8 mouse cellular contexts compared by ENCODE assay signal in the genomic region with DNA sequence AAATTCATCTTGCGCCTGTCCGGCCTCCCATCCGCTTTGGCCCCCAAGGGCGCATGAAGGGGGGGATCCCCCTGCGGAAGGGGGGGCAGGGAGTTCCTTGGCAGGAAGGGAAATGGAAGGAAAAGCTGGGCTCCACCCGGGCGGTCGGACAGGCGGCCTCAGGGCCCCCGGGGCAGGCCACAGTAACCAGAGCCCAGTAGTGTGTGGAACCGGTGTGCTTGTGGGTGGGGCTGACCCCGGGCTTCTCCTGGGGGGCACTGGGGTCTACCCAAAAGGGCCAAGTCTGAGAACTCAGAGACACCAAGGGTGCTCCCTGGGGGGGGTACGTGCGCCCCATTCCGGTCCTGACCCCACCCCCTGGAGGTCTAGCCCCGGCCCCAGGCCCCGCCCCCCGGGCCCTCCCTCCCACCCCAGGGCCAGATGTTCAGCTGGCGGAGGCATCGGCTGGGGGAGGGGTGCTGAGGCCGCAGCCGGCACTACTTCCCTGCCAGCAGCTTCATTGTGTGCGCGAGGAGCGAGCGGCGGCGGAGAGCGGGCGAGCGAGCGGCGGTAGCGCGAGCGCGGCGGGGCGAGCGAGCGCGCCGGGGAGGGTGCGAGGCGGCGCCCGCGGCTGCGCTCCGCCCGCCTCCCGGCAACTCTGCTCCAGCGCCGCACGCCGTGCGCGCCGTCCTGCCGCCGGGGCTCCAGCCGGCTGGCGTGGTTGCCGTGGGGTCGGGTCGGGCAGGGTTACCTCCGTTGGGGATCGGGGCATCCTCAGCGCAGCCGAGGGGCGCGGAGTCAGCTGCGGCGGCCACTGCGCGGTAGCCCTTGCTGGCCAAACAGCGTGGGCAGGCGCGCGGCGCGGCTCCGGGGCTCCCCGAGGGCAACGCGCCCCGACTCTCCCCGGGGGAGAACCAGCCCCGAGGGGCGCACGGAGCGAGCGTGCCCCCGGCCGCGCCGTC. TPM values are rescaled to one million over a fixed set of nuclear protein-coding genes. Genes with fewer than 3 reads are reported as not detected.
A peak's percentile ranks its signal among the peaks of the same experiment; 100 is the strongest.
DNase-seq lines count a peak whose midpoint lies in the region; ATAC-seq lines count a peak whose summit lies in the region.

No protein-coding gene starts in this region.

- H3K36me3 ChIP-seq in embryonic facial prominence, embryonic 13.5 days, result peaks cover 28% of the 10 kb centered on the region
- H3K36me3 ChIP-seq in heart, embryonic 12.5 days, result peaks cover 28% of the 10 kb centered on the region
- H3K36me3 ChIP-seq in kidney, embryonic 15.5 days, result peaks cover 28% of the 10 kb centered on the region
- no peaks in the 10 kb centered on the region for H3K36me3 ChIP-seq in liver, embryonic 16.5 days (ENCODE audit: control insufficient read depth, insufficient read depth)
- peaks cover 31% of the 10 kb centered on the region for H3K36me3 ChIP-seq in neural tube, embryonic 12.5 days

- WGBS in embryonic facial prominence, embryonic 13.5 days, result under 1% methylated on average over 86 of the region's 97 CpGs
- WGBS in heart, embryonic 12.5 days, result under 1% methylated on average over 82 of the region's 97 CpGs
- WGBS in kidney, embryonic 15.5 days, result under 1% methylated on average over 70 of the region's 97 CpGs
- whole genome bisulfite sequencing in liver, embryonic 16.5 days (ENCODE audit: insufficient replicate concordance), result under 1% methylated on average over 55 of the region's 97 CpGs
- under 1% methylated on average over 95 of the region's 97 CpGs for WGBS in neural tube, embryonic 12.5 days

- peak; percentile 46 for ATAC-seq in embryonic facial prominence, embryonic 13.5 days (ENCODE audit: insufficient number of reproducible peaks, insufficient read depth, low FRiP score, low TSS enrichment, low read depth)
- peak; percentile 60 for ATAC-seq in heart, embryonic 12.5 days (ENCODE audit: insufficient number of reproducible peaks, low FRiP score)
- peak; percentile 61 for ATAC-seq in kidney, embryonic 15.5 days (replicated peaks; ENCODE audit: low FRiP score)
- ATAC-seq in liver, embryonic 16.5 days (ENCODE audit: low read depth), result peak; percentile 55
- ATAC-seq in neural tube, embryonic 12.5 days (ENCODE audit: low FRiP score, low read depth), result peak; percentile 48

- peak overlapping the region; percentile 78 for H3K4me2 ChIP-seq in embryonic facial prominence, embryonic 13.5 days
- H3K4me2 ChIP-seq in heart, embryonic 12.5 days, result peak overlapping the region; percentile 95
- peak overlapping the region; percentile 95 for H3K4me2 ChIP-seq in kidney, embryonic 15.5 days
- peak overlapping the region; percentile 87 for H3K4me2 ChIP-seq in liver, embryonic 16.5 days (ENCODE audit: low read depth, low read length)
- peak overlapping the region; percentile 92 for H3K4me2 ChIP-seq in neural tube, embryonic 12.5 days (replicated peaks)

- peak overlapping the region; percentile 97 for H3K27ac ChIP-seq in embryonic facial prominence, embryonic 13.5 days
- H3K27ac ChIP-seq in heart, embryonic 12.5 days (ENCODE audit: poor library complexity, severe bottlenecking), result peak overlapping the region; percentile 94
- peak overlapping the region; percentile 90 for H3K27ac ChIP-seq in kidney, embryonic 15.5 days
- no peak overlapping the region for H3K27ac ChIP-seq in liver, embryonic 16.5 days (ENCODE audit: low read length)
- peak overlapping the region; percentile 99 for H3K27ac ChIP-seq in neural tube, embryonic 12.5 days

- H3K4me1 ChIP-seq in embryonic facial prominence, embryonic 13.5 days, result peaks cover 49% of the 10 kb centered on the region
- peaks cover 54% of the 10 kb centered on the region for H3K4me1 ChIP-seq in heart, embryonic 12.5 days (replicated peaks)
- peaks cover 62% of the 10 kb centered on the region for H3K4me1 ChIP-seq in kidney, embryonic 15.5 days
- peaks cover 25% of the 10 kb centered on the region for H3K4me1 ChIP-seq in liver, embryonic 16.5 days (ENCODE audit: control insufficient read depth, low read depth, low read length)
- peaks cover 69% of the 10 kb centered on the region for H3K4me1 ChIP-seq in neural tube, embryonic 12.5 days

- peak overlapping the region; percentile 76 for H3K4me3 ChIP-seq in embryonic facial prominence, embryonic 13.5 days
- H3K4me3 ChIP-seq in heart, embryonic 12.5 days, result peak overlapping the region; percentile 85
- peak overlapping the region; percentile 78 for H3K4me3 ChIP-seq in kidney, embryonic 15.5 days (replicated peaks)
- H3K4me3 ChIP-seq in liver, embryonic 16.5 days (ENCODE audit: low read depth, low read length), result peak overlapping the region; percentile 63
- peak overlapping the region; percentile 97 for H3K4me3 ChIP-seq in neural tube, embryonic 12.5 days

- no peaks in the 10 kb centered on the region for H3K27me3 ChIP-seq in embryonic facial prominence, embryonic 13.5 days
- H3K27me3 ChIP-seq in heart, embryonic 12.5 days (replicated peaks), result no peaks in the 10 kb centered on the region
- H3K27me3 ChIP-seq in kidney, embryonic 15.5 days, result no peaks in the 10 kb centered on the region
- peaks cover 39% of the 10 kb centered on the region for H3K27me3 ChIP-seq in liver, embryonic 16.5 days (ENCODE audit: control insufficient read depth, insufficient read depth, low read depth, low read length)
- H3K27me3 ChIP-seq in neural tube, embryonic 12.5 days (replicated peaks), result no peaks in the 10 kb centered on the region

- DNase-seq in B cell, adult 2 months, result peak; percentile 81 to 83
- DNase-seq in adipocyte (ENCODE audit: low spot score), result peak; percentile 86
- peak; percentile 81 to 82 for DNase-seq in thymus, adult 18-20 months

- H3K9me3 ChIP-seq in embryonic facial prominence, embryonic 13.5 days, result no peaks in the 10 kb centered on the region
- H3K9me3 ChIP-seq in heart, embryonic 12.5 days (replicated peaks), result no peaks in the 10 kb centered on the region
- no peaks in the 10 kb centered on the region for H3K9me3 ChIP-seq in kidney, embryonic 15.5 days (replicated peaks)
- H3K9me3 ChIP-seq in liver, embryonic 16.5 days (replicated peaks; ENCODE audit: control insufficient read depth, low read length), result no peaks in the 10 kb centered on the region
- H3K9me3 ChIP-seq in neural tube, embryonic 12.5 days, result no peaks in the 10 kb centered on the region

- H3K9ac ChIP-seq in embryonic facial prominence, embryonic 13.5 days, result peak overlapping the region; percentile 91
- peak overlapping the region; percentile 93 for H3K9ac ChIP-seq in heart, embryonic 12.5 days
- H3K9ac ChIP-seq in kidney, embryonic 15.5 days, result peak overlapping the region; percentile 82
- H3K9ac ChIP-seq in liver, embryonic 16.5 days (ENCODE audit: low read depth, low read length), result peak overlapping the region; percentile 55
- peak overlapping the region; percentile 99 for H3K9ac ChIP-seq in neural tube, embryonic 12.5 days

RNA-seq across cellular contexts. Expression of a gene that starts 0.9 kb away (rescaled TPM):
- polyA plus RNA-seq in embryonic facial prominence, embryonic 13.5 days (2015; fragmentation: Nextera tagmentation; extraction: Ambion mirVana), result 25.2 and 30.6 TPM in 2 replicates
- polyA plus RNA-seq in heart, embryonic 12.5 days (2016; fragmentation: Nextera tagmentation; extraction: Ambion mirVana), result 16.3 and 16.5 TPM in 2 replicates
- polyA plus RNA-seq in kidney, embryonic 15.5 days (2015; fragmentation: Nextera tagmentation; extraction: Ambion mirVana), result 15.9 and 16.0 TPM in 2 replicates
- 0.27 and 0.47 TPM in 2 replicates for polyA plus RNA-seq in liver, embryonic 16.5 days (2015; fragmentation: Nextera tagmentation; extraction: Ambion mirVana)
- 75.5 and 84.8 TPM in 2 replicates for polyA plus RNA-seq in neural tube, embryonic 12.5 days (2016; fragmentation: Nextera tagmentation; extraction: Ambion mirVana)

RNA-seq across cellular contexts. Expression of a gene that starts 27.1 kb away (rescaled TPM):
- 56.9 and 57.1 TPM in 2 replicates for polyA plus RNA-seq in embryonic facial prominence, embryonic 13.5 days (2015; fragmentation: Nextera tagmentation; extraction: Ambion mirVana)
- polyA plus RNA-seq in heart, embryonic 12.5 days (2016; fragmentation: Nextera tagmentation; extraction: Ambion mirVana), result 64.1 and 66.3 TPM in 2 replicates
- 74.6 and 75.3 TPM in 2 replicates for polyA plus RNA-seq in kidney, embryonic 15.5 days (2015; fragmentation: Nextera tagmentation; extraction: Ambion mirVana)
- polyA plus RNA-seq in liver, embryonic 16.5 days (2015; fragmentation: Nextera tagmentation; extraction: Ambion mirVana), result 22.1 TPM in 2 replicates
- polyA plus RNA-seq in neural tube, embryonic 12.5 days (2016; fragmentation: Nextera tagmentation; extraction: Ambion mirVana), result 74.0 and 76.0 TPM in 2 replicates

RNA-seq across cellular contexts. Expression of a gene that starts 50.6 kb away (rescaled TPM):
- 789 and 891 TPM in 2 replicates for polyA plus RNA-seq in embryonic facial prominence, embryonic 13.5 days (2015; fragmentation: Nextera tagmentation; extraction: Ambion mirVana)
- 2,134 and 2,138 TPM in 2 replicates for polyA plus RNA-seq in heart, embryonic 12.5 days (2016; fragmentation: Nextera tagmentation; extraction: Ambion mirVana)
- 1,089 and 1,191 TPM in 2 replicates for polyA plus RNA-seq in kidney, embryonic 15.5 days (2015; fragmentation: Nextera tagmentation; extraction: Ambion mirVana)
- 563 and 565 TPM in 2 replicates for polyA plus RNA-seq in liver, embryonic 16.5 days (2015; fragmentation: Nextera tagmentation; extraction: Ambion mirVana)
- 822 and 941 TPM in 2 replicates for polyA plus RNA-seq in neural tube, embryonic 12.5 days (2016; fragmentation: Nextera tagmentation; extraction: Ambion mirVana)

Comparison
In these comparisons a context has a peak if more than half of its experiments do, and no peak if none do; other contexts are left out.
1. RNA of a gene that starts 0.9 kb away (polyA plus RNA-seq): 75.5 to 84.8 TPM in neural tube, embryonic 12.5 days, 25.2 to 30.6 TPM in embryonic facial prominence, embryonic 13.5 days, 16.3 to 16.5 TPM in heart, embryonic 12.5 days and 15.9 to 16.0 TPM in kidney, embryonic 15.5 days; 0.27 to 0.47 TPM in liver, embryonic 16.5 days; every median in the first group is over 10 times any median in the second.
2. Peak in every context shown above with its lines, with median percentiles within 50 percentile points of each other: DNase-seq, ATAC-seq, H3K4me2 ChIP-seq, H3K4me3 ChIP-seq and H3K9ac ChIP-seq.